ENCODE assay signal across 10 mouse cellular contexts in genomic region chr3:21427408-21428031, GRCm38 (mm10).
DNase-seq lines count a peak whose midpoint lies in the region; ATAC-seq and TF ChIP-seq lines count a peak whose summit lies in the region.
"Had no signal": no experiment of that assay in that cellular context is flagged by ENCODE, and none has a peak within 500 bp of the region (broad histone marks: within the 10 kb centered on the region; RNA-seq: fewer than 3 reads in every experiment).

No protein-coding gene starts in this region.

- no peak for TF ChIP-seq CTCF in lung, postnatal 0 days (IDR thresholded peaks at IDR 0.05)
- no peak for TF ChIP-seq CTCF in lung, adult 2 months (IDR thresholded peaks at IDR 0.05; ENCODE audit: insufficient read depth, low read length)
- TF ChIP-seq CTCF in layer of hippocampus, adult 2 months (conservative IDR thresholded peaks at IDR 0.05), result no peak

- TF ChIP-seq EP300 in lung, postnatal 0 days (IDR thresholded peaks at IDR 0.05), result no peak

- no peak for DNase-seq in heart, postnatal 36 days
- peak; percentile 36 for DNase-seq in lung, postnatal 0 days (ENCODE audit: low spot score)
- no peak for DNase-seq in lung, adult 2 months
- peak; percentile 6 for DNase-seq in embryo, embryonic 9.5 days (ENCODE audit: extremely low spot score)
- peak; percentile 13 to 28 for DNase-seq in layer of hippocampus, adult 2 months (ENCODE audit: low spot score in 2 of 2)
- DNase-seq in spleen, adult 18-20 months, result no peak
- DNase-seq in thymus, postnatal 0 days (ENCODE audit: low spot score), result no peak
- DNase-seq: liver, embryonic 13.5 days had no signal

- peak overlapping the region; percentile 34 for H3K27ac ChIP-seq in heart, embryonic 16.5 days (ENCODE audit: low read length)
- H3K27ac ChIP-seq in lung, postnatal 0 days (ENCODE audit: low read length), result no peak overlapping the region
- H3K27ac ChIP-seq in layer of hippocampus, adult 2 months, result no peak overlapping the region
- H3K27ac ChIP-seq: liver, embryonic 13.5 days had no signal

- no peak for TF ChIP-seq POLR2A in lung, adult 2 months (IDR thresholded peaks at IDR 0.05; ENCODE audit: borderline replicate concordance, extremely low read depth, low read depth, low read length)

- H3K9me3 ChIP-seq in heart, embryonic 16.5 days (replicated peaks; ENCODE audit: control insufficient read depth, low read length), result no peaks in the 10 kb centered on the region
- H3K9me3 ChIP-seq in lung, postnatal 0 days (ENCODE audit: low read length), result no peaks in the 10 kb centered on the region
- H3K9me3 ChIP-seq: liver, embryonic 13.5 days had no signal

- no peaks in the 10 kb centered on the region for H3K27me3 ChIP-seq in heart, embryonic 16.5 days (ENCODE audit: control insufficient read depth, insufficient read depth, low read length)
- H3K27me3 ChIP-seq in lung, postnatal 0 days (replicated peaks; ENCODE audit: insufficient read depth, low read length), result no peaks in the 10 kb centered on the region
- H3K27me3 ChIP-seq: liver, embryonic 13.5 days had no signal

- ATAC-seq in heart, embryonic 16.5 days (replicated peaks; ENCODE audit: extremely low read depth, insufficient read depth, low FRiP score), result no peak
- no peak for ATAC-seq in lung, postnatal 0 days

- WGBS in heart, embryonic 16.5 days, result 45% methylated on average over 6 of the region's 6 CpGs
- WGBS in lung, postnatal 0 days, result 56% methylated on average over 6 of the region's 6 CpGs
- WGBS in lung, adult 2 months, result 57% methylated on average over 6 of the region's 6 CpGs

- H3K4me3 ChIP-seq in heart, embryonic 16.5 days (ENCODE audit: low read length), result no peak overlapping the region
- H3K4me3 ChIP-seq in lung, postnatal 0 days (ENCODE audit: low read depth, low read length), result no peak overlapping the region
- no peak overlapping the region for H3K4me3 ChIP-seq in lung, adult 2 months (replicated peaks; ENCODE audit: extremely low read depth, low read depth, low read length)
- H3K4me3 ChIP-seq in layer of hippocampus, adult 2 months, result no peak overlapping the region
- H3K4me3 ChIP-seq: liver, embryonic 13.5 days; myocyte had no signal

- H3K4me1 ChIP-seq in heart, embryonic 16.5 days (ENCODE audit: control insufficient read depth, insufficient read depth, low read length), result peaks cover 4% of the 10 kb centered on the region; the same call in 1 of the 2 replicates
- H3K4me1 ChIP-seq in lung, postnatal 0 days (ENCODE audit: insufficient read depth, low read depth, low read length), result no peaks in the 10 kb centered on the region
- no peaks in the 10 kb centered on the region; the same call in none of the 2 replicates for H3K4me1 ChIP-seq in lung, adult 2 months (ENCODE audit: control insufficient read depth, insufficient read depth, low read length)
- H3K4me1 ChIP-seq: liver, embryonic 13.5 days had no signal

- H3K9ac ChIP-seq in heart, embryonic 16.5 days (ENCODE audit: low read length), result no peak overlapping the region
- H3K9ac ChIP-seq in lung, postnatal 0 days (replicated peaks; ENCODE audit: low read depth), result no peak overlapping the region
- H3K9ac ChIP-seq: liver, embryonic 13.5 days had no signal

- H3K36me3 ChIP-seq in heart, embryonic 16.5 days (ENCODE audit: control insufficient read depth, insufficient read depth), result no peaks in the 10 kb centered on the region
- no peaks in the 10 kb centered on the region for H3K36me3 ChIP-seq in lung, postnatal 0 days (ENCODE audit: insufficient read depth, low read length)
- H3K36me3 ChIP-seq: liver, embryonic 13.5 days had no signal

- no peak overlapping the region for H3K4me2 ChIP-seq in heart, embryonic 16.5 days (ENCODE audit: low read depth, low read length)
- no peak overlapping the region for H3K4me2 ChIP-seq in lung, postnatal 0 days (replicated peaks; ENCODE audit: low read depth, low read length)
- H3K4me2 ChIP-seq: liver, embryonic 13.5 days had no signal

- intact Hi-C loops in heart, postnatal 36 days (cut with DNase I), result loop anchor here (5.0 kb wide), 1 partner anchor 50 kb away; no protein-coding TSS in a partner anchor

Comparison
In these comparisons a context has a peak if more than half of its experiments do, and no peak if none do; other contexts are left out.
1. DNase-seq: peak in lung, postnatal 0 days (single experiment), embryo, embryonic 9.5 days (single experiment) and layer of hippocampus, adult 2 months (2 of 2); none in heart, postnatal 36 days (0 of 2), lung, adult 2 months (single experiment), spleen, adult 18-20 months (0 of 2) and thymus, postnatal 0 days (single experiment).